Mouse (Mus musculus) heart, embryonic 16.5 days (tissue): ENCODE data around the gene Kcnq5. TPM values are rescaled to one million over a fixed set of nuclear protein-coding genes. Genes with fewer than 3 reads are reported as not detected.

Experiments
- ATAC-seq: fragments of 200-750 bp; cut with Nextera tagmentation; replicated peaks from 2 replicates; pipeline ENCODE4 v1.8.0; 2017; ENCODE audit warnings: moderate number of reproducible peaks; ENCODE audit not compliant: insufficient read depth, low FRiP score; ENCODE audit errors: extremely low read depth
- H3K27ac ChIP-seq: fragments of 300-500 bp; sonication (generic); 2 replicates; pipeline ENCODE4 v1.5.1; 2014; ENCODE audit warnings: mild to moderate bottlenecking, low read length, control low read depth, moderate library complexity
- H3K27me3 ChIP-seq: fragments of 300-500 bp; sonication (generic); 2 replicates; pipeline ENCODE4 v1.6.1; 2014; ENCODE audit warnings: low read length, mixed read lengths; ENCODE audit not compliant: control insufficient read depth, insufficient read depth
- H3K36me3 ChIP-seq: fragments of 300-500 bp; sonication (generic); 2 replicates; pipeline ENCODE4 v1.6.1; 2014; ENCODE audit not compliant: control insufficient read depth, insufficient read depth
- H3K4me1 ChIP-seq: fragments of 300-500 bp; sonication (generic); 2 replicates; pipeline ENCODE4 v1.6.1; 2014; ENCODE audit warnings: low read length, mixed read lengths; ENCODE audit not compliant: control insufficient read depth, insufficient read depth
- H3K4me2 ChIP-seq: fragments of 300-500 bp; sonication (generic); 2 replicates; pipeline ENCODE4 v1.6.1; 2014; ENCODE audit warnings: low read depth, mild to moderate bottlenecking, control low read depth, low read length
- H3K4me3 ChIP-seq: fragments of 300-500 bp; sonication (generic); 2 replicates; pipeline ENCODE4 v1.5.1; 2014; ENCODE audit warnings: mild to moderate bottlenecking, control low read depth, low read length
- H3K9ac ChIP-seq: fragments of 300-500 bp; sonication (generic); 2 replicates; pipeline ENCODE4 v1.6.1; 2014; ENCODE audit warnings: low read length, control low read depth
- H3K9me3 ChIP-seq: fragments of 300-500 bp; sonication (generic); replicated peaks from 2 replicates; pipeline ENCODE4 v1.6.1; 2016; ENCODE audit warnings: low read length; ENCODE audit not compliant: control insufficient read depth
- WGBS: fragments of 180-500 bp; shearing (Covaris S2); extraction: QIAGEN DNeasy Blood & Tissue Kit; methylation state at CpG from one replicate; pipeline ENCODE4 v1.1.7; 2014; 5-methylcytosine and 5-hydroxymethylcytosine counted together
- polyA plus RNA-seq: library from polyadenylated mRNA; unstranded; fragments of >200 nt; fragmentation: Nextera tagmentation; extraction: Ambion mirVana; gene quantifications from 2 replicates; pipeline ENCODE4 v1.2.1, GENCODE M21; 2015

Kcnq5 gene
- polyA plus RNA-seq, 1 experiment from 2014 or later, result 2.6 TPM

- no peaks in the 10 kb centered on the region for H3K9me3 ChIP-seq
- WGBS, result 49% methylated on average over 2 of the region's 2 CpGs
- no peak overlapping the region for H3K4me2 ChIP-seq
- no peaks in the 10 kb centered on the region for H3K27me3 ChIP-seq
- H3K36me3 ChIP-seq, result no peaks in the 10 kb centered on the region
- H3K4me3 ChIP-seq, result no peak overlapping the region
- no peak overlapping the region for H3K27ac ChIP-seq
- no peak overlapping the region for H3K9ac ChIP-seq
- H3K4me1 ChIP-seq, result no peaks in the 10 kb centered on the region
- ATAC-seq, result no peak
These were observed 513.5 kb downstream of the Kcnq5 start for GRCm38 (mm10) chr1:21448227-21448626.

DNA sequence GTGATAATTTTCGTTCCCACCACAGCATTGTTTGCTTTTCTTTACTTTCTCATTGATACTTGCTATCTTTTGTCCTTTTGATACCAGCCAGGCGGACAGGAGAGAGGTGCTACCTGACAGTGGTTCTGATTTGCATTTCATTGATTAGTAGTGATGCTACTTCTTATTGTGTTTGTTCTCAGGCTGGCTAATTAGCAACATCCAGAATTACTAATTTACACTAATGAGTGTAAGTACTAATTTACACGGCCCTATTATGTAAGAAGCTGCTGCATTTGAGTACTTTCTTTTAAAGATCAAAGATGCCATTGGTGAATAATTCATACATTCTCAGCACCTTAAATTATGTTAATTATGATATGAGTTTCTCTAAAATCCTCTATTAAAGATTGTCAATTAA lies 525.0 kb downstream of the Kcnq5 start:
- Histone ChIP-seq H3K9ac (no peak overlapping the region), H3K27ac (no peak overlapping the region), H3K4me3 (no peak overlapping the region), H3K36me3 (no peaks in the 10 kb centered on the region), H3K4me2 (no peak overlapping the region), H3K27me3 (no peaks in the 10 kb centered on the region), H3K4me1 (no peaks in the 10 kb centered on the region), H3K9me3 (no peaks in the 10 kb centered on the region)
- WGBS, result 79% methylated on average over 3 of the region's 3 CpGs
- no peak for ATAC-seq

GRCm38 (mm10) chr1:21434853-21435252 lies 526.9 kb downstream of the Kcnq5 start:
- no peak overlapping the region for H3K4me2 ChIP-seq
- no peak overlapping the region for H3K4me3 ChIP-seq
- no peaks in the 10 kb centered on the region for H3K9me3 ChIP-seq
- H3K27me3 ChIP-seq, result no peaks in the 10 kb centered on the region
- no peak overlapping the region for H3K27ac ChIP-seq
- no peaks in the 10 kb centered on the region for H3K36me3 ChIP-seq
- no peak overlapping the region for H3K9ac ChIP-seq
- WGBS, result 42% methylated on average over 3 of the region's 3 CpGs
- no peak for ATAC-seq
- no peaks in the 10 kb centered on the region for H3K4me1 ChIP-seq

DNA sequence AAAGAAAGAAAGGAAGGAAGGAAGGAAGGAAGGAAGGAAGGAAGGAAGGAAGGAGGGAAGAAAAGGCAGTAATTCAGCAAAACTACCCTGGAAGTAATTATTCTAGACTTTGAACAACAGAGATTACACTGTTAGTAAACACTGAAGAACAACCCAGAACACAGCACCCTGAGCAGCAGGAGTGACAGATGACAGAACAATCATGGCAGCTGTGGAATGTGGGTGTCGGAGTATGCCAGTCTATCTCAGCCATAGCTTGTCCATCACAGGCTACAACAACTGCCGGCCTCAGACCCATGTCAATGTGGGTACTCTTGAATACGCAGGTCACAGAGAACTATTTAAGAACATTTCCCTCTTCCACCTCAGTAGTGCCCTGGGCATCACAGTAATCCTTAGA lies 530.1 kb downstream of the Kcnq5 start:
- no peak overlapping the region for H3K4me3 ChIP-seq
- no peak overlapping the region for H3K9ac ChIP-seq
- no peaks in the 10 kb centered on the region for H3K4me1 ChIP-seq
- ATAC-seq, result no peak
- no peaks in the 10 kb centered on the region for H3K9me3 ChIP-seq
- H3K36me3 ChIP-seq, result no peaks in the 10 kb centered on the region
- 75% methylated on average over 3 of the region's 3 CpGs for WGBS
- H3K27me3 ChIP-seq, result no peaks in the 10 kb centered on the region
- H3K27ac ChIP-seq, result no peak overlapping the region
- no peak overlapping the region for H3K4me2 ChIP-seq

GRCm38 (mm10) chr1:21428079-21428478 lies 533.7 kb downstream of the Kcnq5 start:
- Histone ChIP-seq H3K27me3 (no peaks in the 10 kb centered on the region), H3K9me3 (no peaks in the 10 kb centered on the region), H3K4me1 (no peaks in the 10 kb centered on the region), H3K4me2 (no peak overlapping the region), H3K36me3 (no peaks in the 10 kb centered on the region), H3K9ac (no peak overlapping the region), H3K27ac (no peak overlapping the region), H3K4me3 (no peak overlapping the region)
- 75% methylated on average over 4 of the region's 4 CpGs for WGBS
- no peak for ATAC-seq

DNA sequence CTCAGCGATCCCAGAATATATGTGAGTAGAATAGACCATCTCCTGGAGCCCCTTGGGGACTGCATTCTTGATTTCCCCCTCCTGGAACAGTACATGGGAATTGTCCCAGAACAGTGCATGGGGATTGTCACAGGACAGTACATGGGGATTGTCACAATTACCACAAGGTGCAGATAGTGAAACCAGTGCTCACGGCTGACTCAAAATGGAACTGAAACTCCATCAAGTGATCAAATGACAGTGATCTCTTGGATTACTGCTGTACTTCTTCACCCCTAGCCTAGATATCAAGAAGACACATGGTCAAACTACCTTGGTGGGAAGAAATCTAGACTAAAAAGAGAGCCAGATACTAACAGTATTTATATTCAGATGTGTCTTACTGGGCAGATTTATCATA lies 536.1 kb downstream of the Kcnq5 start:
- Histone ChIP-seq H3K4me2 (no peak overlapping the region), H3K9me3 (no peaks in the 10 kb centered on the region), H3K4me3 (no peak overlapping the region), H3K9ac (no peak overlapping the region), H3K27ac (no peak overlapping the region), H3K36me3 (no peaks in the 10 kb centered on the region), H3K27me3 (no peaks in the 10 kb centered on the region), H3K4me1 (no peaks in the 10 kb centered on the region)
- 81% methylated on average over 2 of the region's 2 CpGs for WGBS
- ATAC-seq, result no peak

GRCm38 (mm10) chr1:21419370-21419769 lies 542.4 kb downstream of the Kcnq5 start:
- H3K9ac ChIP-seq, result no peak overlapping the region
- H3K4me2 ChIP-seq, result no peak overlapping the region
- no peaks in the 10 kb centered on the region for H3K4me1 ChIP-seq
- ATAC-seq, result no peak
- H3K9me3 ChIP-seq, result no peaks in the 10 kb centered on the region
- H3K27me3 ChIP-seq, result no peaks in the 10 kb centered on the region
- H3K36me3 ChIP-seq, result no peaks in the 10 kb centered on the region
- H3K4me3 ChIP-seq, result no peak overlapping the region
- no peak overlapping the region for H3K27ac ChIP-seq

DNA sequence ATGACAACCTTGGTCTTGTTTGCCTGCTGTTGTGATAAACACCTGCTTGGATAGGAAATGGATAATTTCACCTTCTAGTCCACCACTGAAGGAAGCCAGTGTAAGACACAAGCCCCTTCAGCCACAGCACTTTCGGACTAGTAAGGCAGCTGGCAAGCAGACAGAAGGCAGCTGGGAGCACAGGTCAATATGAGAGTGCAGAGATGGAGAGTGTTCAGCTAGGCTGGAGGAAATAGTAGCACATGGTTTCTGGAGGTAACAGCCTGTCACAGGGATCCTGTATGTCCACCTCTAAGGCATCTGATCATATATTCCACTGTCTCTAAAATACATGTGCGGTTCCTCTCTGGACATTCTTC lies 549.6 kb downstream of the Kcnq5 start:
- H3K4me3 ChIP-seq, result no peak overlapping the region
- H3K9me3 ChIP-seq, result no peaks in the 10 kb centered on the region
- H3K4me2 ChIP-seq, result no peak overlapping the region
- ATAC-seq, result no peak
- H3K4me1 ChIP-seq, result peaks cover 2% of the 10 kb centered on the region; the same call in 1 of the 2 replicates
- no peaks in the 10 kb centered on the region for H3K36me3 ChIP-seq
- 83% methylated on average over 2 of the region's 2 CpGs for WGBS
- H3K27me3 ChIP-seq, result no peaks in the 10 kb centered on the region
- H3K27ac ChIP-seq, result no peak overlapping the region
- no peak overlapping the region for H3K9ac ChIP-seq

GRCm38 (mm10) chr1:21411331-21412196 lies 550.2 kb downstream of the Kcnq5 start:
- no peak overlapping the region for H3K27ac ChIP-seq
- H3K4me1 ChIP-seq, result peaks cover 2% of the 10 kb centered on the region; the same call in 1 of the 2 replicates
- ATAC-seq, result no peak; the same call in 1 of the 2 replicates
- no peak overlapping the region for H3K4me3 ChIP-seq
- no peak overlapping the region for H3K4me2 ChIP-seq
- WGBS, result 58% methylated on average over 18 of the region's 18 CpGs
- no peaks in the 10 kb centered on the region for H3K27me3 ChIP-seq
- H3K36me3 ChIP-seq, result no peaks in the 10 kb centered on the region
- no peaks in the 10 kb centered on the region for H3K9me3 ChIP-seq
- H3K9ac ChIP-seq, result no peak overlapping the region
